Comparison of ENCODE assay signal across 21 mouse cellular contexts in the genomic region with DNA sequence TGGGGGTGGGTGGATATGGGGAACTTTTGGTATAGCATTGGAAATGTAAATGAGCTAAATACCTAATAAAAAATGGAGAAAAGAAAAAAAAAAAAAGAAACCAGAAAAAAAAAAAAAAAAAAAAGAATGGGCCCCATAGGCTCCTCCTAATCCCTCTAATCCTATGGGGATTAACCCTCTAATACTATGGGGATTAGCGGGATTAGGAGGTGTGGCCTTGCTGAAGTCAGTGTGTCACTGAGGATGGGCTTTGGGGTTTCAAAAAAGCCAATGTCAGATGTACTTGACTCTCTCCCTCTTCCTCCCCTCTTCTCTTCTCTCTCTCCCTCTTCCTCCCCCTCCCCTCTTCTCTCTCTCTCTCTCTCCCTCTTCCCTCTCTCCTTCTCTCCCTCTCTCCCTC.
"Had no signal": no experiment of that assay in that cellular context is flagged by ENCODE, and none has a peak within 500 bp of the region (broad histone marks: within the 10 kb centered on the region; RNA-seq: fewer than 3 reads in every experiment).

No protein-coding gene starts in this region.

- H3K36me3 ChIP-seq: liver, embryonic 13.5 days; liver, embryonic 15.5 days; lung, embryonic 15.5 days; midbrain, embryonic 12.5 days; neural tube, embryonic 12.5 days had no signal

- H3K27me3 ChIP-seq: liver, embryonic 13.5 days; liver, embryonic 15.5 days; lung, embryonic 15.5 days; megakaryocyte, embryonic 14.5 days; neural tube, embryonic 12.5 days had no signal

- H3K4me1 ChIP-seq: liver, embryonic 13.5 days; liver, embryonic 15.5 days; lung, embryonic 15.5 days; megakaryocyte, embryonic 14.5 days; neural tube, embryonic 12.5 days had no signal

- H3K9me3 ChIP-seq: liver, embryonic 13.5 days; liver, embryonic 15.5 days; lung, embryonic 15.5 days; midbrain, embryonic 12.5 days; neural tube, embryonic 12.5 days had no signal

- ATAC-seq: liver, postnatal 0 days; lung, postnatal 0 days; midbrain, embryonic 16.5 days had no signal

- H3K27ac ChIP-seq: liver, embryonic 13.5 days; liver, embryonic 15.5 days; lung, embryonic 15.5 days; macrophage; midbrain, embryonic 12.5 days; neural tube, embryonic 12.5 days had no signal

- H3K9ac ChIP-seq: liver, embryonic 13.5 days; liver, embryonic 15.5 days; liver, postnatal 0 days; lung, embryonic 15.5 days; midbrain, embryonic 12.5 days; neural tube, embryonic 12.5 days had no signal

- H3K4me3 ChIP-seq: liver, embryonic 13.5 days; liver, embryonic 15.5 days; lung, embryonic 15.5 days; megakaryocyte, embryonic 14.5 days; midbrain, embryonic 12.5 days; neural tube, embryonic 12.5 days had no signal

- DNase-seq: liver, embryonic 13.5 days; liver, postnatal 0 days; lung, adult 2 months; lung, postnatal 14 days; lung, postnatal 36 days; midbrain, embryonic 14.5 days; right cerebral cortex, adult 18-20 months; right cerebral cortex, postnatal 25 days; right cerebral cortex, postnatal 4 days; spleen, adult 18-20 months; thymus, adult 18-20 months; thymus, postnatal 14 days; thymus, postnatal 36 days had no signal

- H3K4me2 ChIP-seq: liver, embryonic 13.5 days; liver, embryonic 15.5 days; lung, embryonic 15.5 days; midbrain, embryonic 12.5 days; neural tube, embryonic 12.5 days had no signal
